Mouse (Mus musculus) cortical plate, adult 2 months (tissue): Measurements from ENCODE around the gene Gcm1.

Experiments
- CTCF ChIP-seq: fragments of 200-500 bp; IDR thresholded peaks from 2 replicates; pipeline ENCODE4 v1.5.1; 2011; ENCODE audit warnings: mild to moderate bottlenecking, control low read depth, low read length; ENCODE audit not compliant: insufficient read depth; ENCODE audit errors: extremely low read depth
- POLR2A ChIP-seq: fragments of 200-500 bp; IDR thresholded peaks from 2 replicates; pipeline ENCODE4 v1.6.1; 2011; ENCODE audit warnings: mild to moderate bottlenecking, low read length, control low read depth; ENCODE audit not compliant: insufficient read depth; ENCODE audit errors: extremely low read depth

DNA sequence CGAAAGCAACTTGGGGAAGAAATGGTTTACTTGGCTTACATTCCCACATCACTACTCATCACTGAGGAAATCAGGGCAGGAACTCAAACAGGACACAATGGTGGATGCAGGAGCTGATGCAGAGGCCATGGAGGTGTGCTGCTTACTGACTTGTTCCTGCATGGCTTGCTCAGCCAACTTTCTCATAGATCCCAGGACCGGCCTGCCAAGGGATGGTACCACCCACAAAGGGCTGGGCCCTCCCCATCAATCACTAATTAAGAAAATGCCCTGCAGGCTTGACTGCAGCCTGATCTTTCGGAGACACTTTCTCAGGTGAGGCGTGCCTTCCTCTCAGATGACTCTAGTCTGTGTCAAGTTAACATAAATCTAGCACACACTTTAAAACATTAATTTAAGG is 55.1 kb downstream of the Gcm1 start:
- no peak for TF ChIP-seq CTCF
- no peak for TF ChIP-seq POLR2A
